Mouse (Mus musculus): ENCODE results near the gene Oprd1.

Oprd1 gene

GRCm38 (mm10) chr4:132144080-132144841 lies at the start of gene Oprd1:
Gene Oprd1, minus strand, starts transcription at chr4:132144486.
- no peak for DNase-seq (ENCODE audit: low read depth)

GRCm38 (mm10) chr4:132187826-132188401 lies 43.6 kb upstream of the Oprd1 start:
- no peak for DNase-seq (ENCODE audit: low read depth)

- DNase-seq (ENCODE audit: low read depth): no peak
Measured at GRCm38 (mm10) chr4:132183162-132183561, 38.9 kb upstream of the Oprd1 start.

GRCm38 (mm10) chr4:132181721-132182658 lies 37.7 kb upstream of the Oprd1 start:
- DNase-seq (ENCODE audit: low read depth): peak; percentile 17

- peak; percentile 34 for DNase-seq (ENCODE audit: low read depth)
Measured at GRCm38 (mm10) chr4:132180710-132181109, 36.4 kb upstream of the Oprd1 start.

- DNase-seq (ENCODE audit: low read depth): peak; percentile 79
Measured at GRCm38 (mm10) chr4:132178630-132179059, 34.4 kb upstream of the Oprd1 start.

GRCm38 (mm10) chr4:132176474-132176873 lies 32.2 kb upstream of the Oprd1 start:
- DNase-seq (ENCODE audit: low read depth): no peak

- no peak for DNase-seq (ENCODE audit: low read depth)
Measured at GRCm38 (mm10) chr4:132170891-132171290, 26.6 kb upstream of the Oprd1 start.

GRCm38 (mm10) chr4:132169761-132170160 lies 25.5 kb upstream of the Oprd1 start:
- no peak for DNase-seq (ENCODE audit: low read depth)

- DNase-seq (ENCODE audit: low read depth): no peak
Measured at GRCm38 (mm10) chr4:132169271-132169670, 25.0 kb upstream of the Oprd1 start.

GRCm38 (mm10) chr4:132167436-132167835 lies 23.1 kb upstream of the Oprd1 start:
- DNase-seq (ENCODE audit: low read depth): no peak

GRCm38 (mm10) chr4:132166350-132167290 lies 22.3 kb upstream of the Oprd1 start:
- no peak for DNase-seq (ENCODE audit: low read depth)

- DNase-seq (ENCODE audit: low read depth): peak; percentile 19
Measured at GRCm38 (mm10) chr4:132165691-132166090, 21.4 kb upstream of the Oprd1 start.

GRCm38 (mm10) chr4:132156941-132157622 lies 12.8 kb upstream of the Oprd1 start:
- no peak for DNase-seq (ENCODE audit: low read depth)

GRCm38 (mm10) chr4:132154877-132155670 lies 10.8 kb upstream of the Oprd1 start:
- no peak for DNase-seq (ENCODE audit: low read depth)

- no peak for DNase-seq (ENCODE audit: low read depth)
Measured at GRCm38 (mm10) chr4:132151673-132152072, 7.4 kb upstream of the Oprd1 start.

GRCm38 (mm10) chr4:132146201-132146600 lies 1.9 kb upstream of the Oprd1 start:
- peak; percentile 19 for DNase-seq (ENCODE audit: low read depth)

GRCm38 (mm10) chr4:132145092-132145491 lies 806 bp upstream of the Oprd1 start:
- DNase-seq (ENCODE audit: low read depth): no peak

GRCm38 (mm10) chr4:132138640-132139039 lies 5.6 kb downstream of the Oprd1 start:
- no peak for DNase-seq (ENCODE audit: low read depth)

- DNase-seq (ENCODE audit: low read depth): no peak
Measured at GRCm38 (mm10) chr4:132137013-132137412, 7.3 kb downstream of the Oprd1 start.
